Mouse (Mus musculus) thymus, postnatal 14 days (tissue): ENCODE results near the gene Rnf212b.

Source experiments
- DNase-seq: peaks from one replicate; pipeline ENCODE4 v3.0.0; 2021

Gene Rnf212b

DNA sequence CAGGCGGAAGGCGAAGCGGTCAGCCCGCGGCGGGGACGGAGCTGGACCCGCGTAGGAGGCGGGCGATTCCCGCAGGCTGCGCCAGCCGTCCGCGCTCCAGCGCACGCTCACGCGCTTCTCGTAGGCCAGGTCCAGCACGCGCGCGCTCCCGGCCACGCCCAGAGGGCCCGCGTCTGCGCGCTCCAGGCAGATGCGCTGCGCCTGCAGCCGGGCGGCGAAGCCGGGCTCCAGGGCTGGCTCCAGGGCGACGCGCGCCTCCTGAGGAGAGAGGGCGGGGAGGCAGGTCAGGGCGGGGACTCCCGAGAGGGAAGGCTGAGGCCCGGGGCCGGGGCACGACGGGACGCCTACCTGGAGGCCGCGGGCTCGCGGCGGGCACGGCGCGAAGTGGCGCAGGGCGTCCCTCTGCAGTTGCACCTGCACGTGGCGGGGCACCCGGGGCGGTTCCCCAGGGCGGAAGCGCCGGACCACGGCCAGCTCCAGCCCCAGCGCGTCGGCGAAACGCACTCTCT lies 62.7 kb downstream of the Rnf212b start:
- peak; percentile 86 for DNase-seq

DNA sequence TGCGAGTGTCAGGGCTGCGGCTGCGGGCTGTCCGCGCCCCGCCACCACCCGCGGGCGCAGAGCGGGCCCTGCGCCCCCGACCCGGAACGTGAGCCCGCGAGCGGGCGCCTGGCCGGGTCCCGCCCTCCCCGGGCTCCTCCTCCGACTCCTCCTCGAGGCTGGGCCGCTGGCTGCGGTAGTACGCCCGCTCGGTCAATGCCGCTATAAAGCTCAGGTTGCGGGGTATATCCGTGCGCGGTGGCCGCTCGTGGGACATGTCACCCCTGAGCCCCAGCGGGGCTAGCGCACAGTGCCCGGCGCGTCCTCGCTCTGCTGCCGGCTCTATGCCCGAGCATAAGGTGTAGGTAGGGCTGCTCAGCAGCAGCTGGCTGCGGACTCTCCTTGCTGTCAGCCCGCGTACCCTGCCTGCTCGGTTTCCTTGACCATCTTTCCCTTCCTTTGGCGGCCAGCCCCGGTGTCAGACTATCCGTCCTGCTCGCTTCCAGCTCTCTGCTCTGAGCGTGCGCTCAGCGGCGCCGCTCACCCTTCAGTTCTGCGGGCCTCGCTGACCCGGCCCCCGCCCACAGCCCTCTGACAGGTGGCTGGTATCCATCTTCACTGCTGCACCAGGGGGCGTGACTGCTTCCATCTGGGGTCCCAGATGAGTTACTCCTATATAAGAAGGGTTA lies 63.2 kb downstream of the Rnf212b start, which contains the start of gene Ppp1r3e:
TSS of gene Ppp1r3e (minus strand) at position 503 of the 668 bp plus-strand sequence.
- DNase-seq: peak; percentile 67

DNA sequence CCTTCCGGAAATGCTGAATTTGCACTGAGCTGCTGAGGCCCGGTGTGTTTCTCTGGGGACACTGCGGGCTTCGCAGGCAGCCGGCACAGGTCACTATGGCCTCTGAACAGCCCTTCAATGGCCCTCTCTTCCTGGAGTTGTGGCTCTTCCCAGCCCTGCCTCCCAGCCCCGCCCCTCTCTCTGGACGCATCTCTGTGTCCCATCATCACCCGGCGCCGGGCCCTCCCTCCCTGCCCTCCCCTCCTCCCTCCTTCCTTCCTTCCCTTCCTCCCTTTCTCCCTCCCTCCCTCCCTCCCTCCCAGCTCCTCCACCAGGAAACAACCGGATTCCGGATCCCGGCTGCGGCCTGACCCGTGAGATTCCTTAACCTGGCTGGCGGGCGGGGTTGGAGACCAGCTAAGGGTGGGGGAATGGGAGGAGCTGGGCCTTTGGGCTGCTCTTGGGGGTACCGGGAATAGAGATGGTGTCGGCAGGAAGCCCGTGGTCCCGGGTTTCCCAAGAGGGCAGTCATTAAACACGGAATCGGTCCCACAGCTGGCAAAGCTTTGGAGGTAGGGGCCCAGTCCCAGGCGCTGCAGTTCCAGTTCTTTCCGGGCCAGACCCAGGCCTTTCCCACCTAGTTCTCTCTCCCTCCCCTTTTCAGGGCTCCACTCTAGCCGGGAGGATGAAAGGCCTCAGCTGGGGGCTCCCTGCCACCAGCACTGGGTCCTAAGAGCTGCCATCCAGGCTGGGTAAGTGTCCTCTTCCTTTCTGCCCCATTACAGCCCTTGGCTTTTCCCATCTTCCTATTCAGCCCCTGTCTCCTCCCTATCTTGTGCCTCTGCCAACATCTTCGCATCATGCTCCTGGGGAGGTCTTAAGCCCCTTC lies 69.4 kb downstream of the Rnf212b start, which contains the start of the genes Bcl2l2 and Gm20521:
TSS of gene Bcl2l2 (plus strand) at position 224 of the 868 bp plus-strand sequence.
TSS of gene Gm20521 (plus strand) at position 288 of the 868 bp plus-strand sequence.
- DNase-seq: peak; percentile 32

DNA sequence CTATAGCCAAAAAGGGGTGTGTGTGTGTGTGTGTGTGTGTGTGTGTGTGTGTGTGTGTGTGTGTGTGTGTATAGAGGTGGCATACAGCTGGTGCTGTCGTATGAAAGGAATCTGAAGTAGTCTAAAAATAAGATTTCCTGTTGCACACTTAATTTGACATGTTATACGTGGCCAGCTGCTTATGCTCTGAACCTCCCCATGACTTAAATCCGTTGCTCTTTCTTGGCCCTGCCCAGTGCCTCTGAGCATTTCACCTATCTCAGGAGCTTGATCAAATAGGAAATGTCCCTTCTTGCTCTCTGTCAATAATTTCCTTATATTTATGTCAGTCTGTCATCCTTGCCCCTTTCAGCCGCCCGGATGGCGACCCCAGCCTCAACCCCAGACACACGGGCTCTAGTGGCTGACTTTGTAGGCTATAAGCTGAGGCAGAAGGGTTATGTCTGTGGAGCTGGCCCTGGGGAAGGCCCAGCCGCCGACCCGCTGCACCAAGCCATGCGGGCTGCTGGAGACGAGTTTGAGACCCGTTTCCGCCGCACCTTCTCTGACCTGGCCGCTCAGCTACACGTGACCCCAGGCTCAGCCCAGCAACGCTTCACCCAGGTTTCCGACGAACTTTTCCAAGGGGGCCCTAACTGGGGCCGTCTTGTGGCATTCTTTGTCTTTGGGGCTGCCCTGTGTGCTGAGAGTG lies 70.2 kb downstream of the Rnf212b start:
- no peak for DNase-seq

DNA sequence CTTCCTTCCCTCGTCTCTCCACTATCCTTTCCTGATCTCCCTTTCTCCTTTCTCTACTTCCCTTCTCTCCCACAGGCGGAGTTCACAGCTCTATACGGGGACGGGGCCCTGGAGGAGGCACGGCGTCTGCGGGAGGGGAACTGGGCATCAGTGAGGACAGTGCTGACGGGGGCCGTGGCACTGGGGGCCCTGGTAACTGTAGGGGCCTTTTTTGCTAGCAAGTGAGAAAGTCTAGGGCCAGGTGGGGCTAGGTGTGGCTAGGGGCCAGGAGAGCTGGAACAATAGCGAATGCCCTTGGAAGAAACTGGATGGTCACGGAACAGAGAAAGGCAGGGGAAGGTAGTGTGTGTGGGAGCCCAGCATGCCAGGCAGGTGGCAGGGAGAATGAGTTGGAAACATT lies 71.4 kb downstream of the Rnf212b start:
- no peak for DNase-seq

DNA sequence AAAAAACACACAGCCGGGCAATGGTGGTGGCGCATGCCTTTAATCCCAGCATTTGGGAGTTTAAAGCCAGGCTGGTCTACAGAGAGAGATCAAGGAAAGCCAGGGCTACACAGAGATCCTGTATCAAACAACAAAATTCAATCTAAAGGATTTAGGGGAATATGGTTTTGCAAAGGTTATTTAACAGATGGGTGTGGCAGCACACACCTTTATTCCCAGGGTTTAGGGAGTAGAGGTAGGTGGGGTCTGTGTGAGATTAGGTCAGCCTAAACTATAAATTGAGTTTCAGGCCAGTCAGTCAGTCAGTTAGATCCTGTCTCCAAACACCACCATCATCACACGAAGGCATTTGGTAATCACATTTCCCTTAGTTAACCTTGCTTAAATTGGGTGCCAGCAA lies 78.3 kb downstream of the Rnf212b start, which contains the start of gene Pabpn1:
TSS of gene Pabpn1 (plus strand) at position 301 of the 400 bp plus-strand sequence.
- DNase-seq: no peak

DNA sequence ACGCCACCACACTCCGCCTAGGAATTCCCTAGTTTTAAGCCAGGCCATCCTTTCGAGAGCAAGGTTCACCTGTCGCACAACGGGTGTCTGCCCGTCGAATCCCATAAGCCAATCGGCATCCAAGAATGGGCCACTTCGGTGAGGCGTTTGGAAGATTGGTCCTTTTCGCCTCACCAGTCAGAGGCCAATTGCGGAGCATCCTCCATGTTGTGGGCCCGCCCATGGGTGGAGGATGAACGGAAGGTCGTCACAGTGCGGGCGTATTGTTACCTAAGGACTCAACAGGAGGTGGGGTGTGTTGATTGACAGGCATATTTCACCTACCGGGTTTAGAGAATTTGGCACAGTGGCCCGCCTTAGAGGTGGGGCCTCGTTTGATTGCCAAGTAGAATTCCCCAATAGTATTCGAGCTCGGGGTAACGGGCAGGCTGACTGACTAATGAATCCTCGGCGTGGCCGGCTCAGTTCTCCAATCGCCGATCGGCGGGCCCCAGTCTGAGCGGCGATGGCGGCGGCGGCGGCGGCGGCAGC lies 79.8 kb downstream of the Rnf212b start:
- DNase-seq: peak; percentile 96

DNA sequence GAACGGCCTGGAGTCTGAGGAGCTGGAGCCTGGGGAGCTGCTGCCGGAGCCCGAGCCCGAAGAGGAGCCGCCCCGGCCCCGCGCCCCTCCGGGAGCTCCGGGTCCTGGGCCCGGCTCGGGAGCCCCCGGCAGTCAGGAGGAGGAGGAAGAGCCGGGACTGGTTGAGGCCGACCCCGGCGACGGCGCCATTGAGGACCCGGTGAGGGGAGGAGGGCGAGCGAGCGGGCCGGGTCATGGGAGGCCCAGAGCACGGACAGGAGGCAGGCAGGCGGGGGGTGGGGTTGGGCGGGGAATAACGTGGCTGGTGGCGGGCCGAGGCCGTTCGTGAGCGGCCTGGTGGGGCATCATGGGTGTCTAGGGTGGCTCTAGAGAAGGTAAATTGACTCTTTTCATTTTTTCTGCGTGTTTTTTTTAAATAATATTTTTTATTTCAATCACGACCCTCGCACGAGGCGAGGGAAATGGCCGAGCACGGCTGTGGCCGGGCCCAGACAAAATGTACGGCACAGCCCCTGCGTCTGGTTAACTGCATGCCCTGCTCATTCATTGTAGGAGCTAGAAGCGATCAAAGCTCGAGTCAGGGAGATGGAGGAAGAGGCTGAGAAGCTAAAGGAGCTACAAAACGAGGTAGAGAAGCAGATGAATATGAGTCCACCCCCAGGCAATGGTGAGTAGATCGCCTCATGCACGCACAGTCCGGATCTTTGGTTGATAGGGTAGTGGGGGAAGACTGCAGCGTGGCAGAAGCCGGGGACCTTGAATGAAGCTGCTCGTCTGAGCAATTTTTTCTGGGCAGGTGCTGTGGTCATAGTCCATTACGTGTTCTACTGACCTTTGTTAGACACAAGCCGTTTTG lies 80.6 kb downstream of the Rnf212b start:
- no peak for DNase-seq

DNA sequence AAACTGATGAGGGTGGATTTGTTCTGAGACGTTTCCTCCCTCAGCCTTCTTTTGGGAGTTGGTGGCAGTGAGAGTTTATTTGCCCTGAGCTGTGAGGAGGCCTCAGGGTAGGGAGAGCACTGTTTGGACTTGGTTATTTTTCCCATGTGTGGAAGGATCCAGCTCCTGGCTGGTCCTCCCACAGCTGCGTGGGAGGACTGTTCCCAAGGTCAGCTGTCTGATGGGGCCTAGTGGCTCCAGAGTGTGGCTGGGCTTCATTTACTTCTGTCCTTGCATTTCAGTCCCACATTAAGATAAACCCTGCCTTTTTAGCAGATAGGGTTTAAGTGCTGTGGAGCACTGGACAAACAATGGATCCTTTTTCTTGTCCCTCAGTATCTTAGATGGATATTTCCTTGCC lies 83.5 kb downstream of the Rnf212b start:
- DNase-seq: no peak

DNA sequence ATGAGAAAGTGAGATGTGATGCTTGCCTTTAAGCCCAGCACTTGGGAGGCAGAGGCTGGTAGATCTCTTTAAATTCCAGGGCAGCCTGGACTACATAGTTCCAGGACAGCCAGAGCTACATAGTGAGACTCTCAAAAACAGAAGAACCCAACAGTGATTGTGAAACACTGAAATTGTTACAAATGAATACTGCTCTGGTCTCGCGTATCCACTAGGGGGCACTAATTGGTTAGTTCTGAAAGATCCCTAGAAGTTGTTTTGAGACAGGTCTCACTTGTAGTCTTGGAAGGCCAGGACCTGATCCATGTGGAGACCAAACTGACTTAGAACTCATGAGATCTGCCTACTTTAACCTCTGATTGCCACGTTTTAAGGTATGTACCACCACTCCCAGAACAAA lies 86.4 kb downstream of the Rnf212b start:
- DNase-seq: peak; percentile 68

DNA sequence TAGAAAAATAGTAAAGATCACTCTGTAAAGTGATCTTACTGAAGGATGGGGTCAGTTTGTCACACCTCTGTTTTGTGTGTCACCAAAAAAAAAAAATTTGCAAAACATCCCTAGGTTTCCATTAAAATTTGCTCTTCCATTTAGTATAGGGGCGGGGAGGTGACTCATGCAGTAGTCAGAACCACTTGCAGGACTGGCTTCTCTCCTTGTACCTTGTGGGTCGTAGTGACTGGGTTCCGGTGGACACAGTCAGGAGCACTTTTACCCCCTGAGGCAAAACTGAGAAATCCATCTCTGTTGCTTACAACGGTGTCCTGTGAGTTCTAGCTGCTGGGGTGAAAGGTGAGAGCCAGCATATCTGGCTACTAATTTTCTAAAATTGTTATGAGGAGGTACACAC lies 89.7 kb downstream of the Rnf212b start:
- no peak for DNase-seq
